Comparison of ENCODE assay signal across 26 mouse cellular contexts in genomic region chr8:56450982-56451381, GRCm38 (mm10).
"Had no signal": no experiment of that assay in that cellular context is flagged by ENCODE, and none has a peak within 500 bp of the region (broad histone marks: within the 10 kb centered on the region; RNA-seq: fewer than 3 reads in every experiment).

No protein-coding gene starts in this region.

- DNase-seq: gastrocnemius, postnatal 14 days; gastrocnemius, postnatal 36 days; heart, adult 11 months; heart, adult 2 months; heart, postnatal 14 days; heart, postnatal 36 days; kidney, adult 11 months; kidney, adult 2 months; kidney, adult 9 months; kidney, postnatal 14 days; kidney, postnatal 36 days; layer of hippocampus, adult 9-11 months; liver; liver, embryonic 13.5 days had no signal

- H3K36me3 ChIP-seq: heart, embryonic 13.5 days; heart, embryonic 15.5 days; hindbrain, embryonic 13.5 days; hindbrain, embryonic 15.5 days; kidney, embryonic 15.5 days; limb, embryonic 10.5 days; limb, embryonic 12.5 days; liver, embryonic 13.5 days had no signal

- H3K4me2 ChIP-seq: heart, embryonic 11.5 days; heart, embryonic 13.5 days; heart, embryonic 15.5 days; hindbrain, embryonic 13.5 days; hindbrain, embryonic 15.5 days; kidney, embryonic 15.5 days; limb, embryonic 12.5 days; liver, embryonic 11.5 days; liver, embryonic 13.5 days had no signal

- ATAC-seq: hindbrain, postnatal 0 days had no signal

- H3K9ac ChIP-seq: heart, embryonic 13.5 days; heart, embryonic 15.5 days; hindbrain, embryonic 13.5 days; hindbrain, embryonic 15.5 days; kidney, embryonic 15.5 days; limb, embryonic 12.5 days; liver, embryonic 13.5 days had no signal

- H3K27me3 ChIP-seq: heart, embryonic 15.5 days; hindbrain, embryonic 13.5 days; hindbrain, embryonic 15.5 days; kidney, embryonic 15.5 days; limb, embryonic 12.5 days; liver, embryonic 13.5 days had no signal

- H3K9me3 ChIP-seq: heart, embryonic 13.5 days; heart, embryonic 15.5 days; hindbrain, embryonic 13.5 days; hindbrain, embryonic 15.5 days; kidney, embryonic 15.5 days; limb, embryonic 10.5 days; limb, embryonic 12.5 days; liver, embryonic 13.5 days had no signal

- H3K4me3 ChIP-seq: heart, adult 2 months; heart, embryonic 13.5 days; heart, embryonic 15.5 days; hindbrain, embryonic 13.5 days; hindbrain, embryonic 15.5 days; kidney, embryonic 15.5 days; left cerebral cortex, adult 2 months; limb, embryonic 10.5 days; limb, embryonic 12.5 days; liver, embryonic 13.5 days had no signal

- H3K27ac ChIP-seq: heart, adult 2 months; heart, embryonic 13.5 days; heart, embryonic 15.5 days; hindbrain, embryonic 13.5 days; hindbrain, embryonic 15.5 days; hindbrain, postnatal 0 days; kidney, embryonic 15.5 days; kidney, postnatal 0 days; left cerebral cortex, adult 2 months; limb, embryonic 10.5 days; limb, embryonic 12.5 days; liver, embryonic 13.5 days had no signal

- H3K4me1 ChIP-seq: hindbrain, embryonic 13.5 days; hindbrain, embryonic 15.5 days; kidney, embryonic 15.5 days; limb, embryonic 10.5 days; limb, embryonic 12.5 days; liver, embryonic 13.5 days had no signal
